Mouse (Mus musculus): ENCODE measurements around the gene Olfr60. TPM values are rescaled to one million over a fixed set of nuclear protein-coding genes. Genes with fewer than 3 reads are reported as not detected.

The Olfr60 gene
- polyA plus RNA-seq, 1 experiment = 0.40 TPM

- H3K27me3 ChIP-seq (ENCODE audit: control insufficient read depth, insufficient read depth, low read length) = no peaks in the 10 kb centered on the region
- H3K4me1 ChIP-seq (ENCODE audit: control insufficient read depth, insufficient read depth, insufficient read length) = no peaks in the 10 kb centered on the region
- H3K36me3 ChIP-seq (ENCODE audit: control insufficient read depth, insufficient read depth, low read length) = no peaks in the 10 kb centered on the region
- H3K4me3 ChIP-seq (ENCODE audit: extremely low read depth, insufficient read depth, insufficient read length) = no peak overlapping the region
- TF ChIP-seq POLR2A (IDR thresholded peaks at IDR 0.05; ENCODE audit: low read depth, low read length) = no peak
- TF ChIP-seq CTCF (IDR thresholded peaks at IDR 0.05; ENCODE audit: extremely low read depth, insufficient read depth, insufficient read length, insufficient replicate concordance) = no peak
- H3K27ac ChIP-seq (ENCODE audit: insufficient read depth, low read length) = no peak overlapping the region
- DNase-seq (ENCODE audit: low read depth in 1 of 2, low spot score in 2 of 2) = peak in 1 of 2 experiments; percentile 12
These were observed 40.3 kb downstream of the Olfr60 start for GRCm38 (mm10) chr7:140321135-140321534.

GRCm38 (mm10) chr7:140320558-140320957, 40.9 kb downstream of the Olfr60 start, which contains the start of gene Olfr525:
Gene Olfr525, plus strand, starts transcription at chr7:140320858.
- Histone ChIP-seq H3K4me3 (ENCODE audit: extremely low read depth, insufficient read depth, insufficient read length) (no peak within 1 kb of the TSS), H3K27ac (ENCODE audit: insufficient read depth, low read length) (no peak within 1 kb of the TSS), H3K4me1 (ENCODE audit: control insufficient read depth, insufficient read depth, insufficient read length) (no peaks in the 10 kb centered on the region), H3K36me3 (ENCODE audit: control insufficient read depth, insufficient read depth, low read length) (no peaks in the 10 kb centered on the region), H3K27me3 (ENCODE audit: control insufficient read depth, insufficient read depth, low read length) (no peaks in the 10 kb centered on the region)
- TF ChIP-seq CTCF (IDR thresholded peaks at IDR 0.05; ENCODE audit: extremely low read depth, insufficient read depth, insufficient read length, insufficient replicate concordance) (no peak), POLR2A (IDR thresholded peaks at IDR 0.05; ENCODE audit: low read depth, low read length) (no peak)
- DNase-seq (ENCODE audit: low read depth in 1 of 2, low spot score in 2 of 2) = no peak
- 48% methylated on average over 1 of the region's 1 CpGs for WGBS

- 88% methylated on average over 3 of the region's 3 CpGs for WGBS
These were observed 41.5 kb downstream of the Olfr60 start for GRCm38 (mm10) chr7:140319861-140320385.

GRCm38 (mm10) chr7:140299416-140299815, 62.1 kb downstream of the Olfr60 start:
- no peak overlapping the region for H3K4me3 ChIP-seq (ENCODE audit: extremely low read depth, insufficient read depth, insufficient read length)
- no peak overlapping the region for H3K27ac ChIP-seq (ENCODE audit: insufficient read depth, low read length)
- TF ChIP-seq POLR2A (IDR thresholded peaks at IDR 0.05; ENCODE audit: low read depth, low read length) (no peak), CTCF (IDR thresholded peaks at IDR 0.05; ENCODE audit: extremely low read depth, insufficient read depth, insufficient read length, insufficient replicate concordance) (no peak)
- H3K36me3 ChIP-seq (ENCODE audit: control insufficient read depth, insufficient read depth, low read length) = no peaks in the 10 kb centered on the region
- DNase-seq (ENCODE audit: low read depth in 1 of 2, low spot score in 2 of 2) = no peak
- no peaks in the 10 kb centered on the region for H3K4me1 ChIP-seq (ENCODE audit: control insufficient read depth, insufficient read depth, insufficient read length)
- 82% methylated on average over 3 of the region's 3 CpGs for WGBS
- H3K27me3 ChIP-seq (ENCODE audit: control insufficient read depth, insufficient read depth, low read length) = no peaks in the 10 kb centered on the region

More at GRCm38 (mm10) chr7:140319861-140320385, 41.5 kb downstream of the Olfr60 start:
- no peaks in the 10 kb centered on the region for H3K27me3 ChIP-seq (ENCODE audit: control insufficient read depth, insufficient read depth, low read length)
- H3K36me3 ChIP-seq (ENCODE audit: control insufficient read depth, insufficient read depth, low read length) = no peaks in the 10 kb centered on the region
- H3K4me1 ChIP-seq (ENCODE audit: control insufficient read depth, insufficient read depth, insufficient read length) = no peaks in the 10 kb centered on the region
- TF ChIP-seq POLR2A (IDR thresholded peaks at IDR 0.05; ENCODE audit: low read depth, low read length) (no peak), CTCF (IDR thresholded peaks at IDR 0.05; ENCODE audit: extremely low read depth, insufficient read depth, insufficient read length, insufficient replicate concordance) (no peak)
- no peak for DNase-seq (ENCODE audit: low read depth in 1 of 2, low spot score in 2 of 2)
- no peak overlapping the region for H3K27ac ChIP-seq (ENCODE audit: insufficient read depth, low read length)
- no peak overlapping the region for H3K4me3 ChIP-seq (ENCODE audit: extremely low read depth, insufficient read depth, insufficient read length)

- WGBS = 81% methylated on average over 6 of the region's 6 CpGs
- Histone ChIP-seq H3K4me1 (ENCODE audit: control insufficient read depth, insufficient read depth, insufficient read length) (no peaks in the 10 kb centered on the region), H3K27ac (ENCODE audit: insufficient read depth, low read length) (no peak overlapping the region), H3K4me3 (ENCODE audit: extremely low read depth, insufficient read depth, insufficient read length) (no peak overlapping the region), H3K27me3 (ENCODE audit: control insufficient read depth, insufficient read depth, low read length) (no peaks in the 10 kb centered on the region), H3K36me3 (ENCODE audit: control insufficient read depth, insufficient read depth, low read length) (no peaks in the 10 kb centered on the region)
- DNase-seq (ENCODE audit: low read depth in 1 of 2, low spot score in 2 of 2) = no peak
- TF ChIP-seq CTCF (IDR thresholded peaks at IDR 0.05; ENCODE audit: extremely low read depth, insufficient read depth, insufficient read length, insufficient replicate concordance) (no peak), POLR2A (IDR thresholded peaks at IDR 0.05; ENCODE audit: low read depth, low read length) (no peak)
These were observed 64.6 kb downstream of the Olfr60 start for GRCm38 (mm10) chr7:140296876-140297275.

- Histone ChIP-seq H3K36me3 (ENCODE audit: control insufficient read depth, insufficient read depth, low read length) (no peaks in the 10 kb centered on the region), H3K4me3 (ENCODE audit: extremely low read depth, insufficient read depth, insufficient read length) (no peak overlapping the region), H3K27me3 (ENCODE audit: control insufficient read depth, insufficient read depth, low read length) (no peaks in the 10 kb centered on the region), H3K27ac (ENCODE audit: insufficient read depth, low read length) (no peak overlapping the region), H3K4me1 (ENCODE audit: control insufficient read depth, insufficient read depth, insufficient read length) (no peaks in the 10 kb centered on the region)
- DNase-seq (ENCODE audit: low read depth in 1 of 2, low spot score in 2 of 2) = no peak
- 93% methylated on average over 9 of the region's 9 CpGs for WGBS
- TF ChIP-seq POLR2A (IDR thresholded peaks at IDR 0.05; ENCODE audit: low read depth, low read length) (no peak), CTCF (IDR thresholded peaks at IDR 0.05; ENCODE audit: extremely low read depth, insufficient read depth, insufficient read length, insufficient replicate concordance) (no peak)
These were observed 65.7 kb downstream of the Olfr60 start for GRCm38 (mm10) chr7:140295746-140296145.

Other genes starting within 250 kb of the Olfr60 start
- gene Paox, start 245.9 kb downstream of the Olfr60 start, polyA plus RNA-seq (2012; rRNA removed) = 8.7 and 9.9 TPM in 2 replicates
- gene Echs1, start 245.2 kb downstream of the Olfr60 start, polyA plus RNA-seq (2012; rRNA removed) = 24.5 and 29.5 TPM in 2 replicates
- gene Mtg1, start 224.1 kb downstream of the Olfr60 start, polyA plus RNA-seq (2012; rRNA removed) = 18.8 and 20.5 TPM in 2 replicates
- gene Sprn, start 206.8 kb downstream of the Olfr60 start, polyA plus RNA-seq (2012; rRNA removed) = 0.04 and 0.08 TPM in 2 replicates
- not detected in 2 replicates for gene Olfr522, start 196.9 kb downstream of the Olfr60 start, polyA plus RNA-seq (2012; rRNA removed)
- 0.12 TPM in 1 of 2 replicates, not detected in the other for gene Olfr523, start 188.5 kb downstream of the Olfr60 start, polyA plus RNA-seq (2012; rRNA removed)
- gene Olfr524, start 155.7 kb downstream of the Olfr60 start, polyA plus RNA-seq (2012; rRNA removed) = 0.01 and 0.07 TPM in 2 replicates
- 1.3 and 2.1 TPM in 2 replicates for gene Cd163l1, start 143.4 kb downstream of the Olfr60 start, polyA plus RNA-seq (2012; rRNA removed)
- gene 5830411N06Rik, start 114.4 kb downstream of the Olfr60 start, polyA plus RNA-seq (2012; rRNA removed) = 0.99 and 1.9 TPM in 2 replicates
- gene Olfr525, start 40.8 kb downstream of the Olfr60 start, polyA plus RNA-seq (2012; rRNA removed) = not detected in 2 replicates
- not detected in 2 replicates for gene Olfr527, start 27.7 kb downstream of the Olfr60 start, polyA plus RNA-seq (2012; rRNA removed)
- 0.08 TPM in 1 of 2 replicates, not detected in the other for gene Olfr530, start 14.7 kb upstream of the Olfr60 start, polyA plus RNA-seq (2012; rRNA removed)
- gene Olfr531, start 41.2 kb upstream of the Olfr60 start, polyA plus RNA-seq (2012; rRNA removed) = not detected in 2 replicates
- gene Olfr532, start 60.0 kb upstream of the Olfr60 start, polyA plus RNA-seq (2012; rRNA removed) = not detected in 2 replicates
- not detected in 2 replicates for gene Olfr533, start 101.7 kb upstream of the Olfr60 start, polyA plus RNA-seq (2012; rRNA removed)
- not detected in 2 replicates for gene Olfr535, start 122.5 kb upstream of the Olfr60 start, polyA plus RNA-seq (2012; rRNA removed)
- not detected in 2 replicates for gene Olfr536, start 145.7 kb upstream of the Olfr60 start, polyA plus RNA-seq (2012; rRNA removed)
- gene Olfr538, start 206.2 kb upstream of the Olfr60 start, polyA plus RNA-seq (2012; rRNA removed) = not detected in 2 replicates
- not detected in 2 replicates for gene Olfr46, start 239.6 kb upstream of the Olfr60 start, polyA plus RNA-seq (2012; rRNA removed)